Mouse (Mus musculus) left cerebral cortex, adult 2 months (tissue): Measurements from ENCODE around the gene Gm20425. TPM values are rescaled to one million over a fixed set of nuclear protein-coding genes. Genes with fewer than 3 reads are reported as not detected.
"Not testable (repeated sequence)": the region's sequence is repeated elsewhere in the genome, so short reads cannot be mapped to it uniquely, and the experiment has no call there.

Source experiments
- DNase-seq, 2 experiments: peaks; one replicate each; pipeline ENCODE4 v3.0.0; 2021 to 2022; ENCODE audit warnings: low spot score in 2 of 2, mixed read lengths in 1 of 2; ENCODE audit errors: extremely low spot score in 1 of 2
- H3K27ac ChIP-seq: fragments of 200-600 bp; 2 replicates; pipeline ENCODE4 v1.8.1; 2022
- H3K4me3 ChIP-seq: fragments of 200-600 bp; 2 replicates; pipeline ENCODE4 v1.8.1; 2022
- CTCF ChIP-seq: fragments of 200-600 bp; IDR thresholded peaks from 2 replicates; pipeline ENCODE4 v1.8.1; 2022; ENCODE audit warnings: antibody characterized with exemption, mild to moderate bottlenecking, moderate library complexity
- intact Hi-C: fragments of 180-260 bp; cut with DNase I; formaldehyde crosslinking; loops from one replicate; pipeline ENCODE4 v1.15.1; 2025
- total RNA-seq, 2 experiments: library from RNA; stranded (reverse); gene quantifications; 2 replicates each; pipeline ENCODE4 v1.2.3; 2021

Gm20425 gene
- total RNA-seq, 2 experiments from 2014 or later: 8.5 to 11.7 TPM

- H3K4me3 ChIP-seq: peak overlapping the region; percentile 22; the same call in 1 of the 2 replicates
- peak overlapping the region; percentile 48 for H3K27ac ChIP-seq
- TF ChIP-seq CTCF: no peak
Observed at GRCm38 (mm10) chr9:103180807-103181565, 49.1 kb downstream of the Gm20425 start.

GRCm38 (mm10) chr9:103180303-103180702 is 49.8 kb downstream of the Gm20425 start:
- DNase-seq: no peak
- Histone ChIP-seq H3K27ac (no peak overlapping the region; the same call in 1 of the 2 replicates), H3K4me3 (no peak overlapping the region)
- TF ChIP-seq CTCF: no peak
- intact Hi-C loops: no loop called here

More at GRCm38 (mm10) chr9:103180807-103181565, 49.1 kb downstream of the Gm20425 start:
- intact Hi-C loops: no loop called here
- peak; percentile 49 to 59 for DNase-seq

GRCm38 (mm10) chr9:103175692-103176091 is 54.4 kb downstream of the Gm20425 start:
- H3K4me3 ChIP-seq: no peak overlapping the region
- H3K27ac ChIP-seq: no peak overlapping the region
- no peak for DNase-seq
- intact Hi-C loops: no loop called here
- peak; percentile 13; the same call in 1 of the 2 replicates for TF ChIP-seq CTCF

- Histone ChIP-seq H3K27ac (no peak overlapping the region), H3K4me3 (no peak overlapping the region)
- peak; percentile 58 for TF ChIP-seq CTCF
- intact Hi-C loops: no loop called here
- no peak for DNase-seq
Observed at GRCm38 (mm10) chr9:103174771-103175519, 55.2 kb downstream of the Gm20425 start.

GRCm38 (mm10) chr9:103168771-103169170 is 61.3 kb downstream of the Gm20425 start:
- intact Hi-C loops: no loop called here
- DNase-seq: no peak
- Histone ChIP-seq H3K27ac (peak overlapping the region; percentile 26; the same call in 1 of the 2 replicates), H3K4me3 (no peak overlapping the region)
- no peak for TF ChIP-seq CTCF

GRCm38 (mm10) chr9:103168046-103168445 is 62.1 kb downstream of the Gm20425 start:
- no peak for DNase-seq
- Histone ChIP-seq H3K4me3 (no peak overlapping the region), H3K27ac (no peak overlapping the region)
- TF ChIP-seq CTCF: no peak; the same call in 1 of the 2 replicates
- intact Hi-C loops: no loop called here

- intact Hi-C loops: no loop called here
- H3K4me3 ChIP-seq: no peak overlapping the region
- no peak for DNase-seq
- H3K27ac ChIP-seq: peak overlapping the region; percentile 24; the same call in 1 of the 2 replicates
- no peak for TF ChIP-seq CTCF
Observed at GRCm38 (mm10) chr9:103163806-103164205, 66.3 kb downstream of the Gm20425 start.

GRCm38 (mm10) chr9:103155158-103155557 is 74.9 kb downstream of the Gm20425 start:
- H3K4me3 ChIP-seq, intact Hi-C loops, DNase-seq, H3K27ac ChIP-seq: not testable (repeated sequence)

GRCm38 (mm10) chr9:103154568-103154967 is 75.5 kb downstream of the Gm20425 start:
- H3K4me3 ChIP-seq: no peak overlapping the region
- intact Hi-C loops: no loop called here
- DNase-seq: no peak
- no peak for TF ChIP-seq CTCF
- H3K27ac ChIP-seq: no peak overlapping the region

GRCm38 (mm10) chr9:103153286-103153685 is 76.8 kb downstream of the Gm20425 start:
- DNase-seq: no peak
- H3K4me3 ChIP-seq: no peak overlapping the region
- no peak overlapping the region for H3K27ac ChIP-seq
- intact Hi-C loops: no loop called here
- no peak for TF ChIP-seq CTCF

GRCm38 (mm10) chr9:103149074-103149799 is 80.9 kb downstream of the Gm20425 start:
- intact Hi-C loops: loop anchor here (5.0 kb wide), 2 partner anchors 37 to 57 kb away; partner anchors contain the start of gene Rab6b
- H3K27ac ChIP-seq: no peak overlapping the region
- no peak for DNase-seq
- H3K4me3 ChIP-seq: no peak overlapping the region
- no peak for TF ChIP-seq CTCF
